In the genomic region with DNA sequence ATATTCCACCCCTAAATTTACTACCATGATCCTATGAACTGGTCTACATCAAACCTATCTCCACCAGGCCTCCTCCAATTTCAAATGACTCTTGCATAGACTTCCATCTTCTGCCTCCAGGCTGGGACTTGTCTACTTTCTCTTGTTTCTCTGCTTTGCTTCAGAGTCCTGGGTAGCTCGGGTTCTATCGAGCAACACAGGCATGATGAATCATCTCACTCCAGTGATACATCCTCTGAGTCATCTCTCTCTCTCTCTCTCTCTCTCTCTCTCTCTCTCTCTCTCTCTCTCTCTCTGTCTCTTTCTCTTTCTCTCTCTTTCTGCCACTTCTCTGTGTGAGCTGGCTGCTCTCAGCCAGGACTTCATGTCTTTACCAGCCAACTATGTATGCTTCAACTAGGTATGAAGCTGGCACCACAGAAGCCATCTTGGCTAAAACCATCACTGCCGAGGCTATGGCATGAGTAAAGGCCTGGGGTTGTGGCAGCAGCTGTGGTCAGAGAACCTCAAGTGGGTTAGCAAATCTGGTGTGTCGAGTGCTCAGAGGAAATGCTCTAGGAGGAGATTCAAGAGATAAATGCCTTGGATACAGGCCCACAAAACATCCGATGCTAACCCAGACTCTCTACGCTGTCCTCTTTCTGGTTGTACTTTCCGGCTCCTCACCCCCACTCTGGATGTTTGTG, we compare ENCODE assay signal across 19 mouse cellular contexts.
DNase-seq lines count a peak whose midpoint lies in the region; ATAC-seq and TF ChIP-seq lines count a peak whose summit lies in the region.
"Had no signal": no experiment of that assay in that cellular context is flagged by ENCODE, and none has a peak within 500 bp of the region (broad histone marks: within the 10 kb centered on the region; RNA-seq: fewer than 3 reads in every experiment).

No protein-coding gene starts in this region.

- no peak overlapping the region for H3K4me3 ChIP-seq in embryonic fibroblast, embryonic 13.5 days (ENCODE audit: insufficient read depth, low read length)
- H3K4me3 ChIP-seq in myocyte, result no peak overlapping the region
- H3K4me3 ChIP-seq: forebrain, embryonic 15.5 days; neural tube, embryonic 13.5 days; stomach, embryonic 15.5 days had no signal

- TF ChIP-seq CTCF in embryonic fibroblast, embryonic 13.5 days (IDR thresholded peaks at IDR 0.05; ENCODE audit: borderline replicate concordance, insufficient read depth, low read length), result no peak

- no peak for TF ChIP-seq POLR2A in embryonic fibroblast, embryonic 13.5 days (IDR thresholded peaks at IDR 0.05; ENCODE audit: low read depth, low read length)
- TF ChIP-seq POLR2A in myocyte (IDR thresholded peaks at IDR 0.05; ENCODE audit: insufficient read length, low read depth), result no peak

- H3K36me3 ChIP-seq in myocyte (ENCODE audit: control insufficient read depth, insufficient read depth), result no peaks in the 10 kb centered on the region
- H3K36me3 ChIP-seq: forebrain, embryonic 15.5 days; neural tube, embryonic 13.5 days; stomach, embryonic 15.5 days had no signal

- H3K79me2 ChIP-seq in myocyte (ENCODE audit: control insufficient read depth, insufficient read depth), result no peaks in the 10 kb centered on the region

- peak overlapping the region; percentile 60 for H3K4me2 ChIP-seq in myocyte (ENCODE audit: low read depth)
- H3K4me2 ChIP-seq: forebrain, embryonic 15.5 days; neural tube, embryonic 13.5 days; stomach, embryonic 15.5 days had no signal

- no peaks in the 10 kb centered on the region for H3K27me3 ChIP-seq in myocyte (ENCODE audit: control insufficient read depth, insufficient read depth, insufficient read length)
- H3K27me3 ChIP-seq: forebrain, embryonic 15.5 days; neural tube, embryonic 13.5 days; stomach, embryonic 15.5 days had no signal

- H3ac ChIP-seq in myocyte (ENCODE audit: control insufficient read depth, insufficient read length), result no peak overlapping the region

- H3K4me1 ChIP-seq in embryonic fibroblast, embryonic 13.5 days (ENCODE audit: control insufficient read depth, insufficient read depth, low read length), result no peaks in the 10 kb centered on the region; the same call in 1 of the 2 replicates
- H3K4me1 ChIP-seq: stomach, embryonic 15.5 days had no signal

- H3K27ac ChIP-seq in embryonic fibroblast, embryonic 13.5 days (ENCODE audit: insufficient read depth, low read length), result peak overlapping the region; percentile 32
- H3K27ac ChIP-seq: forebrain, embryonic 15.5 days; neural tube, embryonic 13.5 days; stomach, embryonic 15.5 days had no signal

- DNase-seq in lung, postnatal 36 days, result peak; percentile 18
- no peak for DNase-seq in lung, postnatal 25 days (ENCODE audit: low spot score)
- no peak for DNase-seq in frontal cortex, adult 2 months (ENCODE audit: extremely low spot score in 1 of 2, low spot score in 1 of 2)
- no peak for DNase-seq in retina, postnatal 1 day
- DNase-seq in layer of hippocampus, postnatal 36 days, result no peak
- DNase-seq: adrenal gland, postnatal 25 days; cerebellum, adult 9-11 months; gastrocnemius, postnatal 10 days; heart, postnatal 14 days; layer of hippocampus, adult 9-11 months; thymus, postnatal 4 days had no signal

- peak; percentile 25 for ATAC-seq in CD4-positive, CD25-positive, alpha-beta regulatory T cell, adult 4 months
- ATAC-seq: forebrain, embryonic 15.5 days; hindbrain, embryonic 16.5 days; midbrain, embryonic 16.5 days had no signal

TF ChIP-seq in myocyte, 11 proteins besides CTCF, POLR2A, EP300 and RAD21:
- TF ChIP-seq E2F4 (IDR thresholded peaks at IDR 0.05; ENCODE audit: insufficient read depth) (no peak), USF1 (IDR thresholded peaks at IDR 0.05; ENCODE audit: low read depth) (no peak), TCF3 (IDR thresholded peaks at IDR 0.05; ENCODE audit: insufficient read length, low read depth) (no peak), REST (IDR thresholded peaks at IDR 0.05; ENCODE audit: insufficient read depth, insufficient read length) (no peak), MYOD1 (IDR thresholded peaks at IDR 0.05; ENCODE audit: control insufficient read depth in 1 of 3, insufficient read length in 2 of 3, low read depth in 2 of 3) (peak in 1 of 3 experiments; percentile 47), MYOG (IDR thresholded peaks at IDR 0.05; ENCODE audit: control insufficient read depth in 1 of 3, insufficient read depth in 1 of 3, insufficient read length in 2 of 3, low read depth in 2 of 3) (peak in 1 of 3 experiments; percentile 11), MAX (IDR thresholded peaks at IDR 0.05; ENCODE audit: low read depth) (no peak)
